Mouse (Mus musculus) spleen, adult 2 months (tissue): ENCODE measurements around the gene Tnrc6b.

Experiments
- CTCF ChIP-seq: fragments of 200-500 bp; IDR thresholded peaks from 2 replicates; pipeline ENCODE4 v1.5.1; 2011; ENCODE audit warnings: mild to moderate bottlenecking, inconsistent platforms; ENCODE audit not compliant: insufficient read depth, insufficient read length, insufficient replicate concordance; ENCODE audit errors: extremely low read depth
- POLR2A ChIP-seq: fragments of 200-500 bp; IDR thresholded peaks from 2 replicates; pipeline ENCODE4 v1.6.1; 2011; ENCODE audit warnings: low read depth, low read length, inconsistent platforms

DNA sequence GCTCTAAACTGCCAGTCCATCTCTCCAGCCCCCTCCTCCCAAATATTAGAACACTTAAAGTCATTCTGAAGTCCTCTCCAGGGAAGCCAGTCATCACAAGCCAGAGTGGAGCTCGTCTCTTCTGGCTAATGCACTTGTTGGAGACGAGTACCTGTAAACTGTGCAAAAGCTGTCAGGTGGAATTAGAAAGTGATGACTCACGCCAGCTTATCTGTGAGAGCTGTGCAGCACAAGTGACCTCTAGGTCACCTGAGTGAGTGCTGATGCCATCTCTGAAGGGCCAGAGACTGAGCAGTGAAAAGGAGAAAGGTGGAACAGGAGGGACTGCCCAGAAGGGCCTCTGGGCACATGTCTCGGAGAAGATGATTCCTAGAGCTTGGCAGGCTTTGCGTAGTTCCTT is 9.1 kb downstream of the Tnrc6b start:
- TF ChIP-seq CTCF (no peak), POLR2A (no peak)
